Mouse (Mus musculus) MEL (cell line): Measurements from ENCODE around the gene E2f2. TPM values are rescaled to one million over a fixed set of nuclear protein-coding genes. Genes with fewer than 3 reads are reported as not detected.

Experiments used
- DNase-seq: peaks from one replicate; pipeline ENCODE4 v3.0.0; 2011; ENCODE audit warnings: low read depth, low spot score
- H3K27ac ChIP-seq: 2 replicates; pipeline ENCODE4 v1.5.1; 2012; ENCODE audit warnings: low read depth, mild to moderate bottlenecking, control low read depth, low read length, moderate library complexity; ENCODE audit not compliant: control insufficient read depth
- H3K27me3 ChIP-seq, 2 experiments: fragments of 150-350 bp in 1 of 2; sonication (generic) in 1 of 2; 2 replicates each; pipeline ENCODE4 v1.6.1; 2012; ENCODE audit warnings: low read length in 2 of 2, mild to moderate bottlenecking in 2 of 2, improper control_type of control experiment in 1 of 2, moderate library complexity in 1 of 2; ENCODE audit not compliant: insufficient read depth in 2 of 2, control insufficient read depth in 1 of 2
- H3K36me3 ChIP-seq, 2 experiments: 2 replicates each; pipeline ENCODE4 v1.6.1; 2012 to 2014; ENCODE audit warnings: low read length in 2 of 2, improper control_type of control experiment in 1 of 2, inconsistent platforms in 1 of 2, mild to moderate bottlenecking in 1 of 2; ENCODE audit not compliant: insufficient read depth in 2 of 2, control insufficient read depth in 1 of 2
- H3K4me1 ChIP-seq, 2 experiments: fragments of 150-350 bp in 1 of 2; sonication (generic) in 1 of 2; 2 replicates each; pipeline ENCODE4 v1.6.1; 2012; ENCODE audit warnings: low read length in 2 of 2, improper control_type of control experiment in 1 of 2, mild to moderate bottlenecking in 1 of 2; ENCODE audit not compliant: insufficient read depth in 2 of 2, control insufficient read depth in 1 of 2
- H3K4me3 ChIP-seq, 2 experiments: fragments of 150-350 bp in 1 of 2; sonication (generic) in 1 of 2; 2 replicates each; pipeline ENCODE4 v1.5.1; 2012; ENCODE audit warnings: low read depth in 2 of 2, low read length in 2 of 2, mild to moderate bottlenecking in 2 of 2, moderate library complexity in 2 of 2, control low read depth in 1 of 2, improper control_type of control experiment in 1 of 2; ENCODE audit not compliant: control insufficient read depth in 1 of 2, insufficient read depth in 1 of 2
- H3K79me2 ChIP-seq: 2 replicates; pipeline ENCODE4 v1.6.1; 2012; ENCODE audit warnings: mild to moderate bottlenecking, low read length, moderate library complexity; ENCODE audit not compliant: control insufficient read depth, poor library complexity, insufficient read depth
- H3K9ac ChIP-seq: 2 replicates; pipeline ENCODE4 v1.6.1; 2012; ENCODE audit warnings: low read depth, mild to moderate bottlenecking, control low read depth, low read length, moderate library complexity; ENCODE audit not compliant: control insufficient read depth, poor library complexity, severe bottlenecking
- H3K9me3 ChIP-seq: fragments of 150-350 bp; sonication (generic); replicated peaks from 2 replicates; pipeline ENCODE4 v1.6.1; 2012; ENCODE audit warnings: mild to moderate bottlenecking, low read length, improper control_type of control experiment, moderate library complexity; ENCODE audit not compliant: insufficient read depth
- BHLHE40 ChIP-seq: IDR thresholded peaks from 2 replicates; pipeline ENCODE4 v1.6.1; 2012; ENCODE audit warnings: low read depth, mild to moderate bottlenecking, inconsistent platforms, low read length, improper control_type of control experiment, borderline replicate concordance
- CTCF ChIP-seq, 3 experiments: IDR thresholded peaks in 2 of 3; conservative IDR thresholded peaks in 1 of 3; 2 replicates each; pipeline ENCODE4 v1.5.1; 2011 to 2012; ENCODE audit warnings: low read length in 3 of 3, low read depth in 2 of 3, mild to moderate bottlenecking in 2 of 3, improper control_type of control experiment in 1 of 3, inconsistent platforms in 1 of 3, mixed read lengths in 1 of 3, moderate library complexity in 1 of 3; ENCODE audit not compliant: control insufficient read depth in 1 of 3, insufficient read depth in 1 of 3, poor library complexity in 1 of 3, severe bottlenecking in 1 of 3
- ELF1 ChIP-seq: IDR thresholded peaks from 2 replicates; pipeline ENCODE4 v1.6.1; 2014; ENCODE audit warnings: low read depth, mild to moderate bottlenecking, inconsistent platforms, low read length, improper control_type of control experiment, moderate library complexity
- GABPA ChIP-seq: IDR thresholded peaks from 2 replicates; pipeline ENCODE4 v1.6.1; 2012; ENCODE audit warnings: low read depth, mild to moderate bottlenecking, inconsistent platforms, low read length, improper control_type of control experiment, moderate library complexity
- GATA1 ChIP-seq: IDR thresholded peaks from 2 replicates; pipeline ENCODE4 v1.6.1; 2011; ENCODE audit warnings: low read depth, low read length, improper control_type of control experiment
- HCFC1 ChIP-seq: IDR thresholded peaks from 2 replicates; pipeline ENCODE4 v1.6.1; 2012; ENCODE audit warnings: low read depth, mild to moderate bottlenecking, inconsistent platforms, low read length, improper control_type of control experiment, moderate library complexity
- JUND ChIP-seq: IDR thresholded peaks from 2 replicates; pipeline ENCODE4 v1.6.1; 2011; ENCODE audit warnings: low read depth, mild to moderate bottlenecking, improper control_type of control experiment, low read length
- KAT2A ChIP-seq: conservative IDR thresholded peaks from 2 replicates; pipeline ENCODE4 v1.6.1; 2012; ENCODE audit warnings: low read depth, low read length, improper control_type of control experiment, inconsistent platforms
- MAFK ChIP-seq: IDR thresholded peaks from 2 replicates; pipeline ENCODE4 v1.6.1; 2011; ENCODE audit warnings: low read depth, mild to moderate bottlenecking, low read length, improper control_type of control experiment, borderline replicate concordance
- MAX ChIP-seq: IDR thresholded peaks from 2 replicates; pipeline ENCODE4 v1.6.1; 2011; ENCODE audit warnings: low read length, improper control_type of control experiment
- NELFE ChIP-seq: IDR thresholded peaks from 2 replicates; pipeline ENCODE4 v1.6.1; 2011; ENCODE audit warnings: low read depth, low read length, improper control_type of control experiment
- NRF1 ChIP-seq: IDR thresholded peaks from 2 replicates; pipeline ENCODE4 v1.6.1; 2014; ENCODE audit warnings: low read depth, mild to moderate bottlenecking, inconsistent platforms, low read length, improper control_type of control experiment, moderate library complexity; ENCODE audit not compliant: poor library complexity, insufficient read depth, severe bottlenecking
- POLR2A ChIP-seq, 2 experiments: IDR thresholded peaks; 2 replicates each; pipeline ENCODE4 v1.6.1; 2011 to 2012; ENCODE audit warnings: low read length in 2 of 2, mild to moderate bottlenecking in 2 of 2, control low read depth in 1 of 2, improper control_type of control experiment in 1 of 2, low read depth in 1 of 2, moderate library complexity in 1 of 2; ENCODE audit not compliant: control insufficient read depth in 1 of 2, insufficient read depth in 1 of 2, poor library complexity in 1 of 2
- POLR2AphosphoS2 ChIP-seq: IDR thresholded peaks from 2 replicates; pipeline ENCODE4 v1.6.1; 2011; ENCODE audit warnings: low read length, improper control_type of control experiment
- POLR2AphosphoS5 ChIP-seq: IDR thresholded peaks from 2 replicates; pipeline ENCODE4 v1.6.1; 2012; ENCODE audit warnings: low read depth, borderline replicate concordance, mild to moderate bottlenecking, inconsistent platforms, low read length, moderate library complexity, mixed read lengths
- RCOR1 ChIP-seq: IDR thresholded peaks from 2 replicates; pipeline ENCODE4 v1.6.1; 2012; ENCODE audit warnings: low read depth, mild to moderate bottlenecking, inconsistent platforms, low read length, improper control_type of control experiment
- SIN3A ChIP-seq: IDR thresholded peaks from 2 replicates; pipeline ENCODE4 v1.6.1; 2012; ENCODE audit warnings: low read length, improper control_type of control experiment, inconsistent platforms
- SMC3 ChIP-seq: IDR thresholded peaks from 2 replicates; pipeline ENCODE4 v1.6.1; 2011; ENCODE audit warnings: low read depth, low read length, improper control_type of control experiment
- TAL1 ChIP-seq: IDR thresholded peaks from 2 replicates; pipeline ENCODE4 v1.6.1; 2012; ENCODE audit warnings: mild to moderate bottlenecking, inconsistent platforms, low read length, moderate library complexity, mixed read lengths
- TBP ChIP-seq: IDR thresholded peaks from 2 replicates; pipeline ENCODE4 v1.8.0; 2011; ENCODE audit warnings: low read depth, low read length, improper control_type of control experiment
- UBTF ChIP-seq: IDR thresholded peaks from 2 replicates; pipeline ENCODE4 v1.6.1; 2012; ENCODE audit warnings: low read depth, mild to moderate bottlenecking, inconsistent platforms, low read length, improper control_type of control experiment, moderate library complexity, borderline replicate concordance; ENCODE audit not compliant: insufficient read depth
- ZC3H11A ChIP-seq: IDR thresholded peaks from 2 replicates; pipeline ENCODE4 v1.6.1; 2012; ENCODE audit warnings: low read depth, mild to moderate bottlenecking, inconsistent platforms, low read length, improper control_type of control experiment
- ZKSCAN1 ChIP-seq: IDR thresholded peaks from 2 replicates; pipeline ENCODE4 v1.6.1; 2012; ENCODE audit warnings: low read depth, mild to moderate bottlenecking, inconsistent platforms, low read length, improper control_type of control experiment, moderate library complexity
- ZMIZ1 ChIP-seq: IDR thresholded peaks from 2 replicates; pipeline ENCODE4 v1.6.1; 2012; ENCODE audit warnings: low read depth, mild to moderate bottlenecking, inconsistent platforms, low read length, improper control_type of control experiment, moderate library complexity
- polyA plus RNA-seq, 2 experiments: library from polyadenylated mRNA; stranded (reverse) in 1 of 2; unstranded in 1 of 2; fragments of >175 nt in 1 of 2; fragments of >200 nt in 1 of 2; gene quantifications; 2 replicates each; pipeline versions ENCODE4 v1.2.1 to v1.2.4; 2012; ENCODE audit warnings: low replicate concordance in 2 of 2, low read depth in 1 of 2; ENCODE audit not compliant: insufficient read length in 2 of 2, insufficient read depth in 1 of 2, missing spikeins in 1 of 2
- total RNA-seq: library from RNA; depleted of rRNA; stranded (reverse); fragments of 300-350 nt; gene quantifications from 2 replicates; pipeline ENCODE4 v1.2.3, GENCODE M21; 2012

Gene E2f2
- total and polyA plus RNA-seq, 3 experiments = 11.2 to 25.4 TPM; not detected in 1

DNA sequence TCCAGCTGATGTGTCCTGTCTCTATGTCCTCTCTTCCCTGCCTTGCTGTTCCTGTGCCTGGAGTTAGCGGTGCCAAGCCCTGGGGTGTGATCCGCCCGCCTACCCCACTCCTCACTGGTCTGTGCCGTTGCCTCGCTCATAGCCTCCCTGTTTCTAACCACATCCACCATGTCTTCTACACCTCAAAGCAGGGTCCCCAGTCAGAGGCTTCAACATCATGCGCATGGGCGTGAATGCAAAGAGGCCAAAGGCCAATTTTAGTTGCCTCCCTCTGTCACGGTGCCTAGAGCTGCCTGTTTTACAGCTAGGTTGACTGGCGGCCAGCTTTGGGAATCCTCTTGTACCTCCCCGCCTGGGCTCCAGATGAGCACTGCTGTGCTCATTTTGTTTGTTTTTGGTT is 24.0 kb downstream of the E2f2 start:
- H3K9ac ChIP-seq = no peak overlapping the region
- H3K79me2 ChIP-seq = no peaks in the 10 kb centered on the region
- H3K27ac ChIP-seq = no peak overlapping the region
- TF ChIP-seq SMC3 (no peak), GATA1 (no peak), GABPA (no peak), ELF1 (no peak), HCFC1 (no peak), POLR2AphosphoS2 (no peak), UBTF (no peak), SIN3A (no peak), POLR2A (IDR thresholded peaks at IDR 0.05; ENCODE audit: control insufficient read depth in 1 of 2, insufficient read depth in 1 of 2, low read depth in 1 of 2, low read length in 2 of 2, poor library complexity in 1 of 2) (no peak), MAFK (no peak), CTCF (IDR thresholded peaks at IDR 0.05 in 2 of 3, conservative IDR thresholded peaks at IDR 0.05 in 1 of 3; ENCODE audit: control insufficient read depth in 1 of 3, insufficient read depth in 1 of 3, low read depth in 2 of 3, low read length in 3 of 3, poor library complexity in 1 of 3, severe bottlenecking in 1 of 3) (no peak)
- H3K4me1 ChIP-seq = no peaks in the 10 kb centered on the region
- H3K36me3 ChIP-seq = no peaks in the 10 kb centered on the region
- no peaks in the 10 kb centered on the region for H3K27me3 ChIP-seq
- DNase-seq = no peak
- no peaks in the 10 kb centered on the region for H3K9me3 ChIP-seq
- H3K4me3 ChIP-seq = no peak overlapping the region

DNA sequence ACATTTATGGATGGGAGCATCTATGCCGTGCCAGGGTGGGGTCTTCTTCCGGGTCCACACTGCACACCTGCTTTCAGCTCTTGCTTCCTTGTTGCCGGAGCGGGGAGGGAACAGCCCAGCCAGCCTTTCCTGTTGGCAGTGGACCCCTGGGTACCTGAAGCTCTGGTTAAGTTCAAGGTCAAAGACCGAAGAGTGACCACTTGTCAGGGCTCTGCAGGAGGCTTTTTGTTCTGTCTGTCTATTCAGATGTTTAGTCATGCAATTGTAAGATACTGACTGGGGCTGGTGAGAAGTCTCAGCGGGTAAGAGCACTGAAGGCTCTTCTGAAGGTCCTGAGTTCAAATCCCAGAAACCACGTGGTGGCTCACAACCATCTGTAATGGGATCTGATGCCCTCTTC is 26.7 kb downstream of the E2f2 start:
- Histone ChIP-seq H3K27me3 (no peaks in the 10 kb centered on the region), H3K27ac (no peak overlapping the region), H3K9me3 (no peaks in the 10 kb centered on the region)

More for the DNA sequence above, 26.7 kb downstream of the E2f2 start:
- H3K4me1 ChIP-seq = 0 out of 4 replicates have a peak, but pooled peaks cover 0 to 4% of the 10 kb centered on the region in 2 experiments
- H3K9ac ChIP-seq = no peak overlapping the region
- TF ChIP-seq JUND (no peak), TBP (no peak), BHLHE40 (no peak), ZMIZ1 (no peak), POLR2AphosphoS5 (no peak), KAT2A (no peak), POLR2A (IDR thresholded peaks at IDR 0.05; ENCODE audit: control insufficient read depth in 1 of 2, insufficient read depth in 1 of 2, low read depth in 1 of 2, low read length in 2 of 2, poor library complexity in 1 of 2) (no peak), GATA1 (no peak), ZC3H11A (no peak), UBTF (no peak), NELFE (no peak), MAX (no peak), ZKSCAN1 (no peak), NRF1 (no peak), TAL1 (no peak), RCOR1 (no peak)
- no peak overlapping the region for H3K4me3 ChIP-seq
- peaks cover 0 to 3% of the 10 kb centered on the region in 2 experiments; a peak in 1 of 4 replicates for H3K36me3 ChIP-seq
- H3K79me2 ChIP-seq = no peaks in the 10 kb centered on the region
- no peak for DNase-seq
